Mouse (Mus musculus): ENCODE results near the gene Pygl. TPM values are rescaled to one million over a fixed set of nuclear protein-coding genes. Genes with fewer than 3 reads are reported as not detected.

The Pygl gene
- 77.7 and 107 TPM in 2 replicates for polyA plus RNA-seq (2012; rRNA removed)

DNA sequence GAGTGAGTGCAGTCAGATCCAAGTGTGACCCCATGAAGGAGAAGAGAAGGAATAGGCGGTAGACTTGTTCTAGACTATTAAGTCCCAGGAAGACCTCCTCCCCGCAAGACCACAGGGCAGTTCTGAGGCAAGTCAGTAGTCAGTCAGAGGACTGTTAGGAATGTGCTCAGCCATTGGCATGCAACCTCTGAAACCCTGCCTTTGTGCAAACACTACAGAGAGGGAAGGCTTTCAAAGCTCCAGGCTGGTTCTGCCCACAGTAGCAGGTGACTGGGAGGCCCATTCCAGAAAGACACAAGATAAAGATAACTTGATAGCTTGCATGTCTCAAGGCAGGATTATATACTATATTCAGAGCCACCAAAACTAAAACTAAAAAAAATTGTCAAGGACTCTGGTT, at the start of gene Pygl:
TSS of gene Pygl (minus strand) at position 195 of the 400 bp plus-strand sequence.
- DNase-seq (ENCODE audit: low read depth), result no peak

DNA sequence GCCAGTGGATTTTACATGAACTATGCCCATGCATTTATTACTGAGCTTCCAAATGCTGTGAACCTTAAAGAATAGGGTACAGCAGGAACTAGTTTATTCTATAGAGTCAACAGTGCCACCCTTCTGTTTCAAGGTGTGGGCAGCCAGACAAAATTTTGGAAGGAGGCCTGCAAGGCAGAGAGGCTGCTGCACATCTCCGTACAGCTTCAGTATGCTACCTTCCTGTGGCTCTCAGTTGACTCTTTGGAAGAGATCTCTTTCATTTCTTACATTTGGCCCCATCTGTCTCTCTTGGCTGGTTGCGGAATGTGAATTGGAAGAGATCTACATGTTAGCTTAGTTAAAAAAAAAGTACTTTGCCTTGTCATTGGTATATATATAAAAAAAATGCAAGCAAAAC, 49.6 kb upstream of the Pygl start:
- DNase-seq (ENCODE audit: low read depth), result no peak

- no peak for DNase-seq (ENCODE audit: low read depth)
Observed at GRCm38 (mm10) chr12:70280381-70280780, 49.1 kb upstream of the Pygl start.

- DNase-seq (ENCODE audit: low read depth), result no peak
Observed at GRCm38 (mm10) chr12:70277071-70277939, 46.0 kb upstream of the Pygl start.

DNA sequence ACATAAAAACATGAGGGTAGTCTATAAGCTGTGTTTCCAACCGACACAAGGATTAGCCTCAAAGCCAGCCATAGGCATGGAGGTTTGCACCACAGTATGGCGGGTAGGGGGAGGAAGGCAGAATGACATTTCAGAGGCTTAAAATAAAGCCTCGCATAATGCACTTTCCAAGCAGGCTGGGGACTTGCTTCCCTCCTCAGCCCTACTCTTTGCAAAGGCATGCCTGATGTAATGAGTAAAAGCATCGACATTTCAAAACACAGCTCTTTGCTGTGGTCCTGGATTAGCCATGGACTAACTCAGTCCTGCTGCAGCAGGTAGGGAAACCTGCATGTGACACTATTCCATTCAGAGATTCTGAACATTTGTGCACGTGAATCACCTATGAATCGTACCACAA, 38.4 kb upstream of the Pygl start:
- DNase-seq (ENCODE audit: low read depth), result no peak

- no peak for DNase-seq (ENCODE audit: low read depth)
Observed at GRCm38 (mm10) chr12:70267314-70267713, 36.0 kb upstream of the Pygl start.

DNA sequence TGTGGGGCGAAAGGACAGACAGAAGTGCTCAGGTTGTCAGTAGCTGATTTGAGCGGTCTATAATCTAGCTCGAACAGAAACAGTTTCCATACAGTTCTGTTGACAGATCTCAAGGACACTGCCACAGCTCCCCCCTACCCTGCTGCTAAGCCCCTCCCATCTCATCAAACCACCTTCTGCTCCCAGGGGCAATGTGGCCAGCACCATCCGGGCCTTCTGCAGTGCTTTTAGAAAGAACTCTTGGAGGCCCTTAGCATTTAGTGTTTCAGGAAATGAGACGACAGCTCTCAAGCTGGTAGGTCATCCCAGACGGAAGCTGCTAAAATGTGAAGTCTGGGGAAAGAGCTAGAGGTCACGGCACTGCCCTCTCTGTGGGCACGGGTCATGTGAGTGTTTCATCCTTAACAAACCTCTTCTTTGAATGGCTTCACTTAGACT, 35.2 kb upstream of the Pygl start:
- DNase-seq (ENCODE audit: low read depth), result no peak

DNA sequence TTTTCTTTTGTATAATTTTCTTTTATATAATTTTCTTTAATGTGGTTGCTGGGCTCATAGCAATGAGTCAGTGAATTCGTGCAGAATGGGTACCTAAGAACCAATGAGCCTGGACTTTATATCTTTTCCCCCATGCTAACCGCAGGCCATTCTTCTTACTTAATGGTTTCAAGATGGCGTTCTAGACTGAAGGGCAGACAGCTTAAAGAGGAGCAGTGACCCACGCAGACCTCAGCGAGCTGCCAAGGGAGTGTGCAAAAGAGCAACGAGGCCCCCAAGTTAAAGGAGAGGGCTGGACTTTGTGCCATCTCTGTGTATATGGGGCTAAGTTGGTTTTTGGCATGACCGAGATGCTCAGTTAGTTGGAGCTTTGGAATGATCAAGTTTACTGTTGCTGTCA, 32.4 kb upstream of the Pygl start:
- no peak for DNase-seq (ENCODE audit: low read depth)

- no peak for DNase-seq (ENCODE audit: low read depth)
Observed at GRCm38 (mm10) chr12:70262271-70262953, 31.1 kb upstream of the Pygl start.

DNA sequence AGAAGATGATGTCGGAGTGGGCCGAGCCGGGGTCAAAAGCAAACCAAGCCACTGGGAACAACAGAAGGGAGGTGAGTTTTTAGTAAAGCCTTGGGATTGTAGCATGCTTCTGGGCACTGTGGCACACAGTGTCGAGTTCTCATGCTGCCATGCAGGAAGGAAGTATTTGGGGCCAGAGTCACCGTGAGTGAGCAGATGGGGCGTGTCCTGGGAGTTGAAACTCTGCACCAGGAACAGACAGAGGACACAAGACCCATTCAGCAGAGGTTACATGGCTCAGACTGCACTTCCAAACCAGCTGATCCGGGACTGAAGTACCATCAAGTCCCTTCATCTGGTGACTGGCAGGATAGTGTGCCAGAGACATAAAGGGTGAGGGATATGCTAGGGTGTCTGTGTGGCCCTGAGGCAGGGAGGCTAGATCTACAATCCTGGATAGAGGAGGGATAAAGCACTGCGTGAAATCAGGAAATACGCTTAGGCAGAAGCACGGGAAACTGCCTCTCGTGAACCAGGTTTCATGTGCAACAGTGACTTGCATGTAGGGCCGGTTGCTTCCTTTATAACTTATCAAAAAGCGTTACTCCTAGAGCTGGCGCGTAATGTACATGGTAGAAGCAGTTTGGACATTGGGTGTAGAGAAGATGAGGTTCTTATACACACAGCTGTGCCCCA, 20.1 kb upstream of the Pygl start:
- no peak for DNase-seq (ENCODE audit: low read depth)

DNA sequence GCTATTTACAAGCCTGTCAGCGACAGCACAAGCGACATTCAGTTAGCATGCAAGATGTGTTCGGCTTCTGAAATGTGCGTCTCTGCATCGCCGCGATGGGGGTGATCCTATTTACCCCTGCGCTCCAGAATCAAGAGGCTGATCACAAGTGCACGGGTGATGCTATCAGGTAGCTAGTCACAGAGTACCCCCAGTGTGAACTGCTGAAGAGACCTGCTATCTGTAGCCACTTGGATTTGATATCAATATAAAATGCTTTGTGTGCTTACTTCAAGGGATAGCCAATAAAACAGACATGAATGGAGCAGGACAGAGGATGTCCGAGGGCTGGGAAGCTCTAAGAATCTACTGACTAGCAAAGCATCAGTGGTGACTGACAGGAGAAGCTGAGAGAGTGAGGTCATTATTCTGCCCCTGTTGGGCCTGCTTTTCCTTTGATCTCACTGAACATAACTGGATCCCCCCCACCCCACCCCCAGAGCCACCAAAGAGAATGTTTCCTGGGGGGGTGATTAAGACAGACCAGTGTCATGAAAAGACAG, 18.4 kb upstream of the Pygl start:
- no peak for DNase-seq (ENCODE audit: low read depth)

- no peak for DNase-seq (ENCODE audit: low read depth)
Observed at GRCm38 (mm10) chr12:70247683-70248474, 16.6 kb upstream of the Pygl start.

DNA sequence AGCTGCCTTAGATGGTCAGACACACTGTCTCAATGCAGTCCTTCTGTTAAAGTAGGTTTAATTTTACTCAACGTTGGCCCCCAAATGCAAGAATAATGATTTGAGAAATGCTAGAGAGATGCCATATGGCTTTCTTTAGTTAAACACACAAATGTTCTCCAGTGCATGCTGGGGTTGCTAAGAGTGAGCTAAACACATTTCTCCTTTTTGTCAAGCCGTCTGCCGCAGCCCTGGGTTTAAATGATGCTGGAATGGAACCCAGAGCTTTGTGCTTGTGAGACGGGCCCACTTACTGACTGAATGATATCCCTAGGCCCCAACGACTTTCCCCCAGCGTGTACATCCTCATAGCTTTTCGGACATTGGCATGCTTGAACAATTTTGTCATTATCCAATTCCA, 11.3 kb upstream of the Pygl start:
- no peak for DNase-seq (ENCODE audit: low read depth)

DNA sequence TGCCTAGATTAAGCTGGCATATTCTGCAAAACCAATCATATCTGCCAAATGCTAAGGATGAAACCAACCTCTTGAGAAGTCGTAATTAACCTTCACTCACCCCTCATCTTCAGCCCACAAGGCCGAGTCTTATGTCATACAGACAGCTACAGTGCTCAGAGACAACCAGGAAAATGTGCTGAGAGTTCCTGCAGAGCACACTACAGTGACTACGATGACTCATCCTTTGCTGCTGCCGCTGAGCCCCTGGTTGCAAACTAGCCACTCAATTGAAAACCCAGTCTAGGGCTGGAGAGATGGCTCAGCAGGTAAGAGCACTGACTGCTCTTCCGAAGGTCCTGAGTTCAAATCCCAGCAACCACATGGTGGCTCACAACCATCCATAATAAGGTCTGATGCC, 8.5 kb upstream of the Pygl start:
- no peak for DNase-seq (ENCODE audit: low read depth)

GRCm38 (mm10) chr12:70238604-70239003, 7.3 kb upstream of the Pygl start:
- DNase-seq (ENCODE audit: low read depth), result no peak

DNA sequence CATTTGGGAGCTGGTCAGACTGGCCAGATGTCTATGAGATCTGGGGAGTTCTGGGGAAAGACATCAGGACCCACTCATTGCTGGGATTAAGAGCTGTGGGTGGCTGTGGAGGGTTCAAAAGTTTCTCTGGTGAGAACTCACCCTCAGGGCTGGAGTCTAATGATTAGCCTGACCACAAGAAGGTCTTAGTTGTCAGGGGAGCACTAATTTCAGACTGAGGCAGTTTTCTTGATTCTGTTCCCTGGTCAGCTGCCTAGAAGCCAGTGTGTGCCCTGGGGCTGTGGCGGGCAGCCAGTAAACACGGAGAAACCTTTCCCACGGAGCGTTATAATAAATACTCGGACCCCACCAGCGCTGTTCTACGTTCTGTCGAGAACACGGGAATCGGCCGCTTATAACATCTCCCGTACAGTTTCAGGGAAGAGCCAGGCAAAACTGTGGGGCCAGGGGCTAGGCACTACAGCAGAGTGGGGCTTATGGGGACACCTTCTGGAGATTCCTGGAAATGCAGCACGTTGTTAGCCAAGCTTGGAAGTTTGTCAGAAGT, 3.7 kb upstream of the Pygl start:
- no peak for DNase-seq (ENCODE audit: low read depth)

DNA sequence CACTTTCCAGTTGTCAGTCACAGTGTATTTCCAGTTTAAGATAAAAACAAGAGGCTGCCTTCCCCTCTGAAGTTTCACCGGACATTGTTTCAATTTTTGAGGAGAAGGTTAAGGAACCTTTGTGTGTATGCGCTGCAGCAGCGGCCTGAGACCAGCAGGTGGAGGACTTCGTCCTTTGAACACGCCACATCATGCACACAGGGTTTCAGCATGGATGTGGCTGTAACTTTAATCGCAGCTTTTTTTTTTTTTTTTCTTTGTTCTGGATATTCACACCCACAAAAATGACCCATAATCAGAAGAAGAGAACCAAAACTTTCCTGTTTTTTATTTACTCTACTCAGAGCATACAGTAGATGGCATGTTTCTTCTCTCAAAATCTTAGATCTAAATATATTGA, 3.1 kb upstream of the Pygl start:
- DNase-seq (ENCODE audit: low read depth), result no peak

- DNase-seq (ENCODE audit: low read depth), result no peak
Observed at GRCm38 (mm10) chr12:70233637-70234315, 2.5 kb upstream of the Pygl start.

- DNase-seq (ENCODE audit: low read depth), result no peak
Observed at GRCm38 (mm10) chr12:70232020-70232544, 794 bp upstream of the Pygl start.

- no peak for DNase-seq (ENCODE audit: low read depth)
Observed at GRCm38 (mm10) chr12:70228155-70228554, 3.1 kb downstream of the Pygl start.
